Mouse (Mus musculus) intestine, postnatal 0 days (tissue): ENCODE results near the gene Capn2. TPM values are rescaled to one million over a fixed set of nuclear protein-coding genes. Genes with fewer than 3 reads are reported as not detected.

ENCODE experiments used
- ATAC-seq: fragments of 200-750 bp; cut with Nextera tagmentation; 2 replicates; pipeline ENCODE4 v1.8.0; 2017; ENCODE audit warnings: mild to moderate bottlenecking, moderate TSS enrichment, moderate library complexity
- H3K27ac ChIP-seq: fragments of 300-500 bp; sonication (generic); 2 replicates; pipeline ENCODE4 v1.5.1; 2014; ENCODE audit warnings: mild to moderate bottlenecking, low read depth, low read length, moderate library complexity
- H3K27me3 ChIP-seq: fragments of 300-500 bp; sonication (generic); replicated peaks from 2 replicates; pipeline ENCODE4 v1.6.1; 2014; ENCODE audit warnings: low read length, mixed read lengths; ENCODE audit not compliant: control insufficient read depth, insufficient read depth
- H3K36me3 ChIP-seq: fragments of 300-500 bp; sonication (generic); 2 replicates; pipeline ENCODE4 v1.6.1; 2014; ENCODE audit warnings: mild to moderate bottlenecking, moderate library complexity; ENCODE audit not compliant: control insufficient read depth, insufficient read depth
- H3K4me1 ChIP-seq: fragments of 300-500 bp; sonication (generic); replicated peaks from 2 replicates; pipeline ENCODE4 v1.6.1; 2014; ENCODE audit warnings: antibody characterized with exemption, low read length, mixed read lengths; ENCODE audit not compliant: control insufficient read depth, insufficient read depth
- H3K4me2 ChIP-seq: fragments of 300-500 bp; sonication (generic); replicated peaks from 2 replicates; pipeline ENCODE4 v1.6.1; 2014; ENCODE audit warnings: low read depth, mild to moderate bottlenecking, moderate library complexity
- H3K4me3 ChIP-seq: fragments of 300-500 bp; sonication (generic); 2 replicates; pipeline ENCODE4 v1.5.1; 2014; ENCODE audit warnings: low read depth, low read length
- H3K9ac ChIP-seq: fragments of 300-500 bp; sonication (generic); 2 replicates; pipeline ENCODE4 v1.6.1; 2014; ENCODE audit warnings: mild to moderate bottlenecking, low read depth, low read length
- H3K9me3 ChIP-seq: fragments of 300-500 bp; sonication (generic); 2 replicates; pipeline ENCODE4 v1.6.1; 2016; ENCODE audit warnings: mixed run types; ENCODE audit not compliant: control insufficient read depth
- CTCF ChIP-seq: sonication (generic); IDR thresholded peaks from 2 replicates; pipeline ENCODE4 v1.5.1; 2016; ENCODE audit warnings: low read depth, mild to moderate bottlenecking, control low read depth, antibody characterized with exemption, moderate library complexity
- WGBS: fragments of 180-500 bp; shearing (Covaris S2); extraction: QIAGEN DNeasy Blood & Tissue Kit; methylation state at CpG from one replicate; pipeline ENCODE4 v1.1.7; 2014; 5-methylcytosine and 5-hydroxymethylcytosine counted together
- polyA plus RNA-seq: library from polyadenylated mRNA; unstranded; fragments of >200 nt; fragmentation: Nextera tagmentation; extraction: Ambion mirVana; gene quantifications from 2 replicates; pipeline ENCODE4 v1.2.1, GENCODE M21; 2015

Capn2 gene
- polyA plus RNA-seq, 1 experiment from 2014 or later = 34.0 TPM

DNA sequence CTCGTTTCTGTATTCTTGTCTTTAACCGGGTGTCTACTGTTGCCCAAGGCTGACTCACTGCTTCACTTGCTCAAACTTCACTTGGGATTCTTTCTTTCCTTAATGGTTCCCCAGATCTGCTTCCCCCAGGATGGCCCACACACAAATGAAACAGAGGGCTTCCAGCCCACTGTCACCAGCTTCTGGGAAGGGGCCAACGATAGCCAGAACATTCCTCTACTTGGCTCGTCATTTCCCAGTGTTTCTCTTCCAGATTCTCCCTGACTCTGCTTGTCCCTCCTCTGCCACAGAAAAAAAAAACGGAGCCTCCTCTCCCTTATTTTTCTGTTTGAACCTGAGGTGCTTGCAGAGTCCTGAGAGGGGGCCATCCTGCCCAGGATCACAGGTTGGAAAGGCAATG lies 1.9 kb upstream of the Capn2 start:
- H3K4me1 ChIP-seq = no peaks in the 10 kb centered on the region
- ATAC-seq = no peak
- H3K27ac ChIP-seq = 0 out of 2 replicates have a peak overlapping the region, but pooled peaks have one; percentile 21
- no peak for TF ChIP-seq CTCF
- WGBS = 75% methylated on average over 5 of the region's 5 CpGs
- H3K4me3 ChIP-seq = no peak overlapping the region
- no peaks in the 10 kb centered on the region for H3K36me3 ChIP-seq
- H3K9me3 ChIP-seq = no peaks in the 10 kb centered on the region
- no peak overlapping the region for H3K9ac ChIP-seq
- no peak overlapping the region for H3K4me2 ChIP-seq
- no peaks in the 10 kb centered on the region for H3K27me3 ChIP-seq

DNA sequence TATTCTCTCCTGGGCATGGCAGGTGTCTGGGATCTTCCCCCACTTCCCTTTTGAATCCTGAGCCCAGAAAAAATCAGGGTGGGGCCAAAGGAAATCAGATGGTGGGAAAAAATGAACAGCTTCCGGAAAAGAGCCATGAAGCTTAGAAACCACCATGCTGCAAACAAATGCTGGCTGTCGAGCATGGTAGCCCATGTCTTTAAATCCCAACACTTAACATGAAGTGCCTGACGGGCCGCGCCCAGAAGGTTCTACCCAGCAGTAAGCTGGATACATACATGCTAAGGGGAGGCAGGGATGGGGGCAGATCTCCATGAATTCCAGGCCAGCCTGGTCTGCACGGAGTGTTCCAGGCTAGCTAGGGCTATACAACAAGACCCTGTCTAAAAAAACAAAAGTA lies 1.4 kb upstream of the Capn2 start:
- Histone ChIP-seq H3K36me3 (no peaks in the 10 kb centered on the region), H3K9ac (no peak overlapping the region), H3K4me2 (no peak overlapping the region), H3K9me3 (no peaks in the 10 kb centered on the region), H3K4me1 (no peaks in the 10 kb centered on the region), H3K27ac (no peak overlapping the region), H3K4me3 (no peak overlapping the region), H3K27me3 (no peaks in the 10 kb centered on the region)
- 90% methylated on average over 6 of the region's 6 CpGs for WGBS
- no peak for TF ChIP-seq CTCF
- ATAC-seq = no peak

DNA sequence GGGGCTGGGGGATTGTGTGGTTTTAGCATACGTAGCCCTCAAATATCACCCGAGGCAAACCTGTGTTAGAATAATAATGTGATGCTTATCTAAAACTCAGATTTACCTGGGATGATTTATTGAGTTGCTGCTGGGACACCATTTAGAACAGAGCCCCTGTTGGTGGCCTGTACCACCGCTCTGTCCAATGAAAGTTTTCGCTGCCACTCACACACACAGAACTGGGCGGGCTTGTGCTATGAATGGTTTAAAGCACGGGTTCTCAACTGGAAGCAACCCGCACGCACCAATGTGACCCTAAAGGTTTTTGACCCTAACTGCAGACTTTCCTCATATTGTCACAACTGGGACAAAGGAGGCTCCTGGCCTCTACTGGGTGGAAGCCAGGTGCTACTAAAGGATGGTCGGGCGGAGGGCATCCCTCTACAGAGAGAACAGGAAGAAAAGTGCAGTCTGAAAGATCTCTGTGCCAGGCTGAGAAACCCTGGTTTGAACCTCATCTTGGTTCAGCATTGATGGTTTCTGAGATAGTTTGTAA lies 804 bp upstream of the Capn2 start:
- WGBS = 82% methylated on average over 10 of the region's 10 CpGs
- Histone ChIP-seq H3K27ac (no peak overlapping the region), H3K27me3 (no peaks in the 10 kb centered on the region), H3K9me3 (no peaks in the 10 kb centered on the region), H3K4me2 (no peak overlapping the region), H3K9ac (no peak overlapping the region), H3K4me1 (no peaks in the 10 kb centered on the region), H3K4me3 (no peak overlapping the region), H3K36me3 (no peaks in the 10 kb centered on the region)
- TF ChIP-seq CTCF = no peak
- no peak for ATAC-seq

DNA sequence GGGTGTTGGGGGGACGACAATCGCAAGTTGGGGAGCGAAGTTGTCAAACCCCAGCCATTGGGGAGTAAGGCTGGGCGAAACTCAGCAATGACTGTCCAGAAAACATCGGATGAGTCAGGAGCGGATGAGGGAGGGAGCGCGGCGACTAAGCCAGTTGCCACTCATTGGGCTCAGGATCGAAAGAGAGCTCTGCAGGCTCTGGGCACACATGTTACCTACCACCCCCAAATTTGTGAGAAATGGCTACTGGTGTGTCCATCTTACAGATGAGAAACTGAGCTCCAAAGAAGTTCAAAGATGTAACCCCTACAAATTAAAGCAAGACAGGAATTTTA lies 236 bp upstream of the Capn2 start:
- Histone ChIP-seq H3K4me1 (no peaks in the 10 kb centered on the region), H3K27me3 (no peaks in the 10 kb centered on the region), H3K9me3 (no peaks in the 10 kb centered on the region), H3K27ac (0 out of 2 replicates have a peak overlapping the region, but pooled peaks have one; percentile 82), H3K9ac (peak overlapping the region; percentile 78), H3K36me3 (0 out of 2 replicates have a peak, but pooled peaks cover 2% of the 10 kb centered on the region), H3K4me2 (peak overlapping the region; percentile 83), H3K4me3 (peak overlapping the region; percentile 65)
- no peak for TF ChIP-seq CTCF
- no peak for ATAC-seq
- WGBS = 4% methylated on average over 10 of the region's 10 CpGs

DNA sequence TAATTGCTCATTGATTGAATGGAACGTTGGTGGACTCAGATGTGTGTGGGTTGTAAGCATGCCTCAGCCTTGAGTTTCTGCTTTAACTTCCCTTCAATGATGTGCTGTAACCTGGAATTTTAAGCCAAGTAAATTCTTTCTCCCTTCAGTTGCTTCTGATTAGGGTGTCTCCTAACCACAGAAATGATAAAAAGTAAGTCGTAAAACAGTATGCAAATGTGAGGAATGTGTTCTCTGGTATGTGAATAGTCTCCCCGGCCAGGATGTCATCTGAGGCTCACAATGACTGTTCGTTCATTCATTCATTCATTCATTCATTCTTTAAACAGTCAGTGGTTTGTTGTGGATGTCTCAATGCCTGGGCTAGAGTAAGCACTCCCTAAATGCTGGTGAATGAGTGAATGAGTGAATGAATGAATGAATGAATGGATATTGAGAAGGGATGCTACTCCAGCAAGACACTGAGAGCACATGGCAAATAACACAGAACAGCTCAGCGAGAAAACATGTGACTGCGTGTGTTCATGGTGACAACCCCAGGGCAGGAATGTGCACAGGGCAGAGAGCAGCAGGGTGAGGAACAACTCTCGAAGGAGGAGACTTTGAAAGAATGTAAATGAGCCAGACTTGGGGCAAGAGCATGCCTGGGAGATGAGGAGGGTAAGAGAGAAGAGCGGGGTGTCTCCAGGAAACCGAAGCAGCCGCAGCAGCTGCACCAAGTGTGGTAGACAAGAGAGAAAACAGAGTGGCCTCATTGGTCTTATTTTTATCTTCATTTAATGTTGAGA lies 2.4 kb downstream of the Capn2 start:
- Histone ChIP-seq H3K4me1 (no peaks in the 10 kb centered on the region), H3K36me3 (peaks cover 26% of the 10 kb centered on the region), H3K4me2 (no peak overlapping the region; the same call in 1 of the 2 replicates), H3K9me3 (no peaks in the 10 kb centered on the region), H3K27ac (no peak overlapping the region), H3K27me3 (no peaks in the 10 kb centered on the region), H3K4me3 (no peak overlapping the region), H3K9ac (no peak overlapping the region)
- WGBS = 74% methylated on average over 10 of the region's 10 CpGs
- no peak for TF ChIP-seq CTCF
- ATAC-seq = no peak

DNA sequence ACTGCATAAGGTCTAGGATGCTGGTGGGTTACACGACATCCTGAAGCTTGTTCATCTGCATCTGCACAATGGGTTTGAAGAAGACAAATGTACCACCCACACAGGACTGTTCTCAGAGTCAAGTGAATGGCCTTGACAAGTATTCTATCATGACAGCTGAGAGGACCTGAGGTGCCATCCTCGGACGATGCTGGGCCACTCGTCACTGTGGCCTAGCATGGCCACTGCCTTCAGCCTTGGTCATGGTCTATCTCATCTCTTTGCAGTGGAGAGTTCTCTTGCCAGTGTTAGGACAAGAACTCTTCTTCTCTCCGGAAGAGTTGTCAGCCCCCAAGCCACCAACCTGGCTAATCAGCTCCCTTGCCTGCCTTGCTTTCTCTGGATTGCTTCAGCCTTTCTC lies 3.7 kb downstream of the Capn2 start:
- Histone ChIP-seq H3K36me3 (peaks cover 35% of the 10 kb centered on the region), H3K4me2 (no peak overlapping the region), H3K4me1 (no peaks in the 10 kb centered on the region), H3K27ac (no peak overlapping the region), H3K4me3 (no peak overlapping the region), H3K9ac (no peak overlapping the region), H3K27me3 (no peaks in the 10 kb centered on the region), H3K9me3 (no peaks in the 10 kb centered on the region)
- no peak for TF ChIP-seq CTCF
- 87% methylated on average over 5 of the region's 5 CpGs for WGBS
- no peak for ATAC-seq
